Mouse (Mus musculus) limb, embryonic 10.5 days (tissue): ENCODE measurements around the gene Bbs7. TPM values are rescaled to one million over a fixed set of nuclear protein-coding genes. Genes with fewer than 3 reads are reported as not detected.
A peak's percentile ranks its signal among the peaks of the same experiment; 100 is the strongest.

ENCODE experiments used
- DNase-seq: peaks from one replicate; pipeline ENCODE4 v3.0.0-alpha.2; 2017; ENCODE audit warnings: low spot score
- H3K27ac ChIP-seq: fragments of 300-500 bp; sonication (generic); 2 replicates; pipeline ENCODE4 v1.5.1; 2016; ENCODE audit warnings: mild to moderate bottlenecking
- H3K27me3 ChIP-seq: fragments of 300-500 bp; sonication (generic); 2 replicates; pipeline ENCODE4 v1.6.1; 2016; ENCODE audit warnings: low read depth, mild to moderate bottlenecking; ENCODE audit not compliant: poor library complexity, severe bottlenecking
- H3K36me3 ChIP-seq: fragments of 300-500 bp; sonication (generic); 2 replicates; pipeline ENCODE4 v1.6.1; 2016; ENCODE audit warnings: mild to moderate bottlenecking, moderate library complexity
- H3K4me1 ChIP-seq: fragments of 300-500 bp; sonication (generic); 2 replicates; pipeline ENCODE4 v1.6.1; 2016
- H3K4me3 ChIP-seq: fragments of 300-500 bp; sonication (generic); 2 replicates; pipeline ENCODE4 v1.5.1; 2016; ENCODE audit warnings: mild to moderate bottlenecking, moderate library complexity
- H3K9me3 ChIP-seq: fragments of 300-500 bp; sonication (generic); replicated peaks from 2 replicates; pipeline ENCODE4 v1.6.1; 2016; ENCODE audit warnings: mild to moderate bottlenecking
- WGBS: fragments of 180-500 bp; shearing (Covaris S2); methylation state at CpG from one replicate; pipeline ENCODE4 v1.1.7; 2016; 5-methylcytosine and 5-hydroxymethylcytosine counted together
- polyA plus RNA-seq: library from polyadenylated mRNA; unstranded; fragments of >200 nt; fragmentation: Nextera tagmentation; extraction: Ambion mirVana; gene quantifications from 2 replicates; pipeline ENCODE4 v1.2.1, GENCODE M21; 2016

Gene Bbs7
- polyA plus RNA-seq, 1 experiment from 2014 or later, result 18.9 TPM

DNA sequence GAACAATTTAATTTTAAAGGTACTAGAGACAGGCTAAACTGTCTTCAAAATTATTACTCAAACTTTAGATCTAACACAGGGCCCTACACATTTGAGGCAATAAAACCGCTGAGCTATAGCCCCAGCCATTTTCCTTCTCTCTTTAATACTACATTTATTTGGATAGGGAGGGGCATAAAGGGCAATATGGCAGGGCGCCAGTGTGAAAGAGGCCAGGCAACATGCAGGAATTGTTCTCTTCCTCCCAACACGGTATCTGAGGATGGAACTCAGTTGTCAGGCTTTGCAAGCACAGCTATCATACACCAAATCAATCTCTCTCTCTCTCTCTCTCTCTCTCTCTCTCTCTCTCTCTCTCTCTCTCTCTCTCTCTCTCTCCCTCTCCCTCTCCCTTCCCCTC is 14.5 kb downstream of the Bbs7 start:
- peaks cover 4% of the 10 kb centered on the region; the same call in 1 of the 2 replicates for H3K36me3 ChIP-seq
- H3K9me3 ChIP-seq, result no peaks in the 10 kb centered on the region
- no peaks in the 10 kb centered on the region for H3K27me3 ChIP-seq
- H3K4me1 ChIP-seq, result no peaks in the 10 kb centered on the region
- WGBS, result 85% methylated on average over 3 of the region's 3 CpGs
- no peak for DNase-seq
- H3K27ac ChIP-seq, result no peak overlapping the region
- H3K4me3 ChIP-seq, result no peak overlapping the region

- Histone ChIP-seq H3K4me1 (peaks cover 15% of the 10 kb centered on the region), H3K27me3 (no peaks in the 10 kb centered on the region), H3K27ac (peak within 1 kb of the TSS; percentile 94), H3K36me3 (peaks cover 37% of the 10 kb centered on the region), H3K9me3 (no peaks in the 10 kb centered on the region), H3K4me3 (peak within 1 kb of the TSS; percentile 71)
- WGBS, result under 1% methylated on average over 60 of the region's 60 CpGs
- DNase-seq, result peak; percentile 99
Measured at GRCm38 (mm10) chr3:36571827-36572378, 41.4 kb downstream of the Bbs7 start, which contains the start of gene Ccna2. Gene Ccna2 (minus strand): TSS chr3:36572150.

- H3K4me1 ChIP-seq, result peaks cover 15% of the 10 kb centered on the region
- H3K36me3 ChIP-seq, result peaks cover 42% of the 10 kb centered on the region
- H3K9me3 ChIP-seq, result no peaks in the 10 kb centered on the region
- peak overlapping the region; percentile 71 for H3K4me3 ChIP-seq
- no peaks in the 10 kb centered on the region for H3K27me3 ChIP-seq
- H3K27ac ChIP-seq, result peak overlapping the region; percentile 94
- under 1% methylated on average over 46 of the region's 46 CpGs for WGBS
- DNase-seq, result no peak
Measured at GRCm38 (mm10) chr3:36571361-36571826, 41.9 kb downstream of the Bbs7 start.

DNA sequence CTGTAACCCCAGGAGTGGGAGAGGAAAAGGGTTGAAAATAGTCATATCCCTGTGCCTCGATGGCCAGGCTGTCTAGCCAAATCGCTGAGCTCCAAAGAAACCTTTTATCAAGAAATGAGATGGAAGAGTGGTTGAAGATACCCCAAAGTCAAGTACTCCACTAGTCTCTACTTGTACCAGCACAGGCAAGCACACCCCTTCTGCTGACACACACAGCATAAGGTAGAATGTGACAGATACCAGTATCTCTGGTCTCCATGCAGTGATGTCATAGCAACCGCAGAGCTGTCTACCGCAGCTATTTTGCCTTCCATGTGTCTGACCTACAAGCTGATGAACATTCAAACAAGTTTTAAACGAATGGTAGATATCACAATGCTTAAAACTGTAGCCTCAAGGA is 43.4 kb downstream of the Bbs7 start:
- H3K27me3 ChIP-seq, result no peaks in the 10 kb centered on the region
- H3K36me3 ChIP-seq, result peaks cover 58% of the 10 kb centered on the region
- 91% methylated on average over 5 of the region's 5 CpGs for WGBS
- no peak overlapping the region for H3K27ac ChIP-seq
- peaks cover 15% of the 10 kb centered on the region for H3K4me1 ChIP-seq
- no peak for DNase-seq
- H3K9me3 ChIP-seq, result no peaks in the 10 kb centered on the region
- peak overlapping the region; percentile 71 for H3K4me3 ChIP-seq

GRCm38 (mm10) chr3:36563666-36564065 is 49.6 kb downstream of the Bbs7 start:
- H3K36me3 ChIP-seq, result peaks cover 99% of the 10 kb centered on the region
- no peak for DNase-seq
- no peak overlapping the region for H3K27ac ChIP-seq
- WGBS, result 96% methylated on average over 3 of the region's 3 CpGs
- H3K27me3 ChIP-seq, result no peaks in the 10 kb centered on the region
- no peak overlapping the region for H3K4me3 ChIP-seq
- H3K9me3 ChIP-seq, result no peaks in the 10 kb centered on the region
- no peaks in the 10 kb centered on the region for H3K4me1 ChIP-seq

DNA sequence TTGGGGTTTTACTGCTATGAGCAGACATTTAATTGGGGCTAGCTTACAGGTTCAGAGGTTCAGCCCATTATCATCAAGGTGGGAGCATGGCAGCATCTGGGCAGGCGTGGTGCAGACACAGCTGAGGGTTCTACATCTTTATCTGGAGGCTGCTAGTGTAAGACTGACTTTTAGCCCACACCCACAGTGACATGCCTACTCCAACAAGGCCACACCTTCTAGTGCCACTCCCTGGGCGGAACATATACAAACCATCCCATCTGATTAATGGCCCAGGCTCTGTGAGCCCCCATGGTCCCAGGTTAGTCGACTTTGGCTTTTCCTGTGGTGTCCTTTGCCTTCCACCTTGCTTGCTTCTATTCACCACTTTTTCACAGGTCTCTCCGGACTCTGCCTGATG is 53.7 kb downstream of the Bbs7 start:
- H3K4me1 ChIP-seq, result no peaks in the 10 kb centered on the region
- WGBS, result 84% methylated on average over 4 of the region's 4 CpGs
- H3K36me3 ChIP-seq, result peaks cover 99% of the 10 kb centered on the region
- H3K27ac ChIP-seq, result no peak overlapping the region
- H3K4me3 ChIP-seq, result no peak overlapping the region
- no peak for DNase-seq
- H3K27me3 ChIP-seq, result no peaks in the 10 kb centered on the region
- no peaks in the 10 kb centered on the region for H3K9me3 ChIP-seq

GRCm38 (mm10) chr3:36557601-36558000 is 55.7 kb downstream of the Bbs7 start:
- H3K4me3 ChIP-seq, result no peak overlapping the region
- H3K9me3 ChIP-seq, result no peaks in the 10 kb centered on the region
- peaks cover 89% of the 10 kb centered on the region for H3K36me3 ChIP-seq
- H3K27me3 ChIP-seq, result no peaks in the 10 kb centered on the region
- DNase-seq, result no peak
- no peak overlapping the region for H3K27ac ChIP-seq
- 0 out of 2 replicates have a peak, but pooled peaks cover 3% of the 10 kb centered on the region for H3K4me1 ChIP-seq
- 96% methylated on average over 1 of the region's 1 CpGs for WGBS

GRCm38 (mm10) chr3:36552406-36553047 is 60.8 kb downstream of the Bbs7 start, which contains the start of gene Exosc9:
Gene Exosc9 (plus strand): TSS chr3:36552606.
- H3K27ac ChIP-seq, result peak within 1 kb of the TSS; percentile 80
- H3K36me3 ChIP-seq, result peaks cover 39% of the 10 kb centered on the region
- H3K4me1 ChIP-seq, result peaks cover 14% of the 10 kb centered on the region
- H3K27me3 ChIP-seq, result no peaks in the 10 kb centered on the region
- peak; percentile 98 for DNase-seq
- H3K4me3 ChIP-seq, result peak within 1 kb of the TSS; percentile 73
- under 1% methylated on average over 39 of the region's 39 CpGs for WGBS
- no peaks in the 10 kb centered on the region for H3K9me3 ChIP-seq

GRCm38 (mm10) chr3:36551851-36552384 is 61.4 kb downstream of the Bbs7 start:
- Histone ChIP-seq H3K27me3 (no peaks in the 10 kb centered on the region), H3K36me3 (peaks cover 33% of the 10 kb centered on the region), H3K4me3 (peak overlapping the region; percentile 73), H3K4me1 (peaks cover 14% of the 10 kb centered on the region), H3K9me3 (no peaks in the 10 kb centered on the region), H3K27ac (peak overlapping the region; percentile 80)
- DNase-seq, result no peak
- WGBS, result 24% methylated on average over 12 of the region's 12 CpGs

- no peak for DNase-seq
- WGBS, result 69% methylated on average over 9 of the region's 9 CpGs
- Histone ChIP-seq H3K4me1 (peaks cover 14% of the 10 kb centered on the region), H3K9me3 (no peaks in the 10 kb centered on the region), H3K36me3 (peaks cover 28% of the 10 kb centered on the region), H3K4me3 (peak overlapping the region; percentile 73), H3K27ac (no peak overlapping the region), H3K27me3 (no peaks in the 10 kb centered on the region)
Measured at GRCm38 (mm10) chr3:36551343-36551742, 61.9 kb downstream of the Bbs7 start.

- H3K27me3 ChIP-seq, result no peaks in the 10 kb centered on the region
Measured at GRCm38 (mm10) chr3:36544961-36545360, 68.3 kb downstream of the Bbs7 start.

DNA sequence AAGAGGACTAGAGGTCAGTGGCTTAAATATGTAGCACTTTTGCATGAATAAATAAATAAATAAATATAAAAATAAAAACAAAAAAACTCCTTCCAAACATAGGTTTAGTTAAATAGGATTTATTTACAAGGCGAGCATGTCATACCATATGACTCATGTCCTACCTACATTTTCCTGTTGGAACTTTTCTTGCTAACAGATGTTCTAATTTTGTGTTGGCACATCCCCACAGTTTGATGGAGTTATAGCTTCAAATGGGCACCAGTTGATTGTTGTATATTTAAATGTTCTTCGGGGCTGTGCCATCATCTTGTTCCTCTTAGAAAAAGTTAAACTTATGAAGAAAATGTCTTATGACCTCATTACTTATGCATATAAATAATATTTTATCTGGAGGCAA is 71.9 kb downstream of the Bbs7 start:
- no peaks in the 10 kb centered on the region for H3K36me3 ChIP-seq
- no peaks in the 10 kb centered on the region for H3K27me3 ChIP-seq
- 90% methylated on average over 2 of the region's 2 CpGs for WGBS
- H3K4me1 ChIP-seq, result no peaks in the 10 kb centered on the region
- H3K4me3 ChIP-seq, result no peak overlapping the region
- H3K27ac ChIP-seq, result no peak overlapping the region
- DNase-seq, result no peak
- H3K9me3 ChIP-seq, result no peaks in the 10 kb centered on the region

More at GRCm38 (mm10) chr3:36544961-36545360, 68.3 kb downstream of the Bbs7 start:
- Histone ChIP-seq H3K4me3 (no peak overlapping the region), H3K27ac (no peak overlapping the region), H3K9me3 (no peaks in the 10 kb centered on the region), H3K4me1 (no peaks in the 10 kb centered on the region), H3K36me3 (no peaks in the 10 kb centered on the region)
- 83% methylated on average over 3 of the region's 3 CpGs for WGBS
- DNase-seq, result no peak

DNA sequence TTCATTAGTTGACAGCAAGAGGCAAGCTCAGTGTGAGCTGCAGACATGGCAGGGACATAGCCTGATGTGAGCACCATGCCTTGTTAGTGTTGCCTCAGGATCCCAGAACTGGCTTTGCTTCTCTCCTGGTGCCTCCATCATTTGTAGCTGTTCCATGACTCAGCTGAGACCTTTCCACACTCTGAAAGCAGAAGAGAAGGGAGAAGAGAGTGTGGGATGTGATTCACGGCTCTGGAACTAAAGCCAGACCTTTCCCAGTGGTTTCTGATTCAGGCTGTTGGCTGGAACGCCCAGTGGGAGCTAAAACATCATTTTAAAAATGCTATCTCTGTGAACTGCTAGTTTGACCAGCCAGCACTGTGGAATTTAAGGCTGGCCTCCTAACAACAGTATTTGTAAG is 72.5 kb downstream of the Bbs7 start:
- DNase-seq, result no peak
- H3K27me3 ChIP-seq, result no peaks in the 10 kb centered on the region
- no peaks in the 10 kb centered on the region for H3K36me3 ChIP-seq
- no peaks in the 10 kb centered on the region for H3K9me3 ChIP-seq
- no peak overlapping the region for H3K4me3 ChIP-seq
- H3K27ac ChIP-seq, result no peak overlapping the region
- no peaks in the 10 kb centered on the region for H3K4me1 ChIP-seq
- WGBS, result 78% methylated on average over 2 of the region's 2 CpGs
